Mouse (Mus musculus): ENCODE results near the gene Cox14. TPM values are rescaled to one million over a fixed set of nuclear protein-coding genes. Genes with fewer than 3 reads are reported as not detected.
A peak's percentile ranks its signal among the peaks of the same experiment; 100 is the strongest.

The Cox14 gene
- polyA plus RNA-seq, 1 experiment from 2014 or later, result 117 TPM

GRCm38 (mm10) chr15:99712666-99713559 is 12.5 kb upstream of the Cox14 start:
- WGBS (ENCODE audit: insufficient replicate concordance), result 74% methylated on average over 13 of the region's 13 CpGs
- no peak for ATAC-seq
- Histone ChIP-seq H3K27me3 (ENCODE audit: insufficient read depth, low read length) (no peaks in the 10 kb centered on the region), H3K4me2 (ENCODE audit: low read depth, low read length) (no peak overlapping the region), H3K9me3 (ENCODE audit: low read length) (no peaks in the 10 kb centered on the region), H3K4me1 (ENCODE audit: insufficient read depth) (peaks cover 41% of the 10 kb centered on the region), H3K9ac (replicated peaks) (0 out of 2 replicates have a peak overlapping the region, but pooled peaks have one; percentile 5), H3K4me3 (ENCODE audit: low read depth, low read length) (no peak overlapping the region), H3K27ac (ENCODE audit: low read depth) (no peak overlapping the region), H3K36me3 (replicated peaks; ENCODE audit: insufficient read depth, low read length) (peaks cover 32% of the 10 kb centered on the region)
- TF ChIP-seq CTCF (IDR thresholded peaks at IDR 0.05; ENCODE audit: low read depth) (no peak), EP300 (IDR thresholded peaks at IDR 0.05; ENCODE audit: low read depth) (no peak)
- no peak for DNase-seq

GRCm38 (mm10) chr15:99713569-99713968 is 11.8 kb upstream of the Cox14 start:
- Histone ChIP-seq H3K27ac (ENCODE audit: low read depth) (no peak overlapping the region), H3K9ac (replicated peaks) (no peak overlapping the region), H3K4me1 (ENCODE audit: insufficient read depth) (peaks cover 41% of the 10 kb centered on the region), H3K4me3 (ENCODE audit: low read depth, low read length) (no peak overlapping the region), H3K4me2 (ENCODE audit: low read depth, low read length) (no peak overlapping the region), H3K27me3 (ENCODE audit: insufficient read depth, low read length) (no peaks in the 10 kb centered on the region), H3K9me3 (ENCODE audit: low read length) (no peaks in the 10 kb centered on the region), H3K36me3 (replicated peaks; ENCODE audit: insufficient read depth, low read length) (peaks cover 29% of the 10 kb centered on the region)
- no peak for ATAC-seq
- 85% methylated on average over 3 of the region's 3 CpGs for WGBS (ENCODE audit: insufficient replicate concordance)
- no peak for DNase-seq
- no peak for TF ChIP-seq CTCF (IDR thresholded peaks at IDR 0.05; ENCODE audit: low read depth)
- no peak for TF ChIP-seq EP300 (IDR thresholded peaks at IDR 0.05; ENCODE audit: low read depth)

- Histone ChIP-seq H3K4me1 (ENCODE audit: insufficient read depth) (peaks cover 41% of the 10 kb centered on the region), H3K9ac (replicated peaks) (no peak overlapping the region), H3K4me2 (ENCODE audit: low read depth, low read length) (no peak overlapping the region), H3K27ac (ENCODE audit: low read depth) (peak overlapping the region; percentile 16; the same call in 1 of the 2 replicates), H3K27me3 (ENCODE audit: insufficient read depth, low read length) (no peaks in the 10 kb centered on the region), H3K36me3 (replicated peaks; ENCODE audit: insufficient read depth, low read length) (peaks cover 22% of the 10 kb centered on the region), H3K4me3 (ENCODE audit: low read depth, low read length) (no peak overlapping the region), H3K9me3 (ENCODE audit: low read length) (no peaks in the 10 kb centered on the region)
- TF ChIP-seq EP300 (IDR thresholded peaks at IDR 0.05; ENCODE audit: low read depth) (no peak), CTCF (IDR thresholded peaks at IDR 0.05; ENCODE audit: low read depth) (no peak)
- DNase-seq (no peak), ATAC-seq (no peak)
- 69% methylated on average over 4 of the region's 4 CpGs for WGBS (ENCODE audit: insufficient replicate concordance)
Measured at GRCm38 (mm10) chr15:99714206-99714605, 11.2 kb upstream of the Cox14 start.

DNA sequence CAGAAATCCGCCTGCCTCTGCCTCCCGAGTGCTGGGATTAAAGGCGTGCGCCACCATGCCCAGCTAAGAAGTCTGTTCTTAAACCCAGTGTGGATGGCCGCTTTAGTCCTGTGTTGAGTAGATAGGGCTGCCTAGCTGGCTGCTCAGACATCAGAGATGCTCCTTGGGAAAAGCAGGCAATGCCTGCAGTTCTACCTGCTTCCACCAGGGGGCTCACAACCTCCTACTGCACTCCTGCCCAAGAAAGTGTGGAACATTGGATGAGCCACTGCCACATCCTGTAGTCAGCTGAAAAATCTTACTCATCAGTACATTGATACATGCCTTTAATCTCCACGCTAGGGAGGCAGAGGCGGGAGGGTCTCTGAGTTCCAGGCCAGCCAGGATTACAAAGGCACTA is 10.6 kb upstream of the Cox14 start:
- Histone ChIP-seq H3K4me3 (ENCODE audit: low read depth, low read length) (no peak overlapping the region), H3K27me3 (ENCODE audit: insufficient read depth, low read length) (no peaks in the 10 kb centered on the region), H3K36me3 (replicated peaks; ENCODE audit: insufficient read depth, low read length) (peaks cover 16% of the 10 kb centered on the region), H3K9ac (replicated peaks) (0 out of 2 replicates have a peak overlapping the region, but pooled peaks have one; percentile 24), H3K4me1 (ENCODE audit: insufficient read depth) (peaks cover 41% of the 10 kb centered on the region), H3K27ac (ENCODE audit: low read depth) (peak overlapping the region; percentile 70), H3K9me3 (ENCODE audit: low read length) (no peaks in the 10 kb centered on the region), H3K4me2 (ENCODE audit: low read depth, low read length) (peak overlapping the region; percentile 29; the same call in 1 of the 2 replicates)
- DNase-seq (peak; percentile 77), ATAC-seq (peak; percentile 45)
- 42% methylated on average over 7 of the region's 7 CpGs for WGBS (ENCODE audit: insufficient replicate concordance)
- TF ChIP-seq EP300 (IDR thresholded peaks at IDR 0.05; ENCODE audit: low read depth) (no peak), CTCF (IDR thresholded peaks at IDR 0.05; ENCODE audit: low read depth) (peak; percentile 98)

DNA sequence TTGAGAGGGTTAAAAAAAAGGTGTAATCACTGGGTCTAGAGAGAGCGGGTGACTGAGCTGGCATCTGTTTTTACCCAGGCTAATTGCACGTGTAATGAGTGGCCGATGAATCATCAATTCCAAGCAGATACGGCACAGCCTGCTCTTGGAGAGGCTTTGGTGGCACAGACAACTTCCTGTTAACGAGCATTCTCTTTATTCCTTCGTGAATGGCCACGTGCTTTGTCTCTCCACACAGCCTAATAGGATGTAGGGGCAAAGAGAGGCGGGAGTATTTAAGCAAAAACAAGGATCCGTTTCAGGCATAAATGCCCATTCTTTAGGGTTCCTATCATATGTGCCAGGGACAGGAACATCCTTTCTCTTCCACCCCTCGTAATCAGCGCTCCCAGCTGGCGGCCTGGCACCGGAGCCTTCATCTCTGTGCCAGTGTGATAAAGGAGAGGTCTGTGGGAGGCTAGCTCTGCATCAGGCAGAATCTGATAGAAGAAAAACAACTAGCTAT is 10.0 kb upstream of the Cox14 start:
- no peaks in the 10 kb centered on the region for H3K9me3 ChIP-seq (ENCODE audit: low read length)
- no peak overlapping the region for H3K4me3 ChIP-seq (ENCODE audit: low read depth, low read length)
- 54% methylated on average over 13 of the region's 13 CpGs for WGBS (ENCODE audit: insufficient replicate concordance)
- H3K27ac ChIP-seq (ENCODE audit: low read depth), result peak overlapping the region; percentile 70
- peak overlapping the region; percentile 29 for H3K4me2 ChIP-seq (ENCODE audit: low read depth, low read length)
- peak; percentile 70 for ATAC-seq
- H3K27me3 ChIP-seq (ENCODE audit: insufficient read depth, low read length), result no peaks in the 10 kb centered on the region
- peak; percentile 67 for DNase-seq
- H3K9ac ChIP-seq (replicated peaks), result 0 out of 2 replicates have a peak overlapping the region, but pooled peaks have one; percentile 24
- TF ChIP-seq CTCF (IDR thresholded peaks at IDR 0.05; ENCODE audit: low read depth) (no peak), EP300 (IDR thresholded peaks at IDR 0.05; ENCODE audit: low read depth) (peak; percentile 95)
- peaks cover 39% of the 10 kb centered on the region for H3K4me1 ChIP-seq (ENCODE audit: insufficient read depth)
- peaks cover 15% of the 10 kb centered on the region for H3K36me3 ChIP-seq (replicated peaks; ENCODE audit: insufficient read depth, low read length)

DNA sequence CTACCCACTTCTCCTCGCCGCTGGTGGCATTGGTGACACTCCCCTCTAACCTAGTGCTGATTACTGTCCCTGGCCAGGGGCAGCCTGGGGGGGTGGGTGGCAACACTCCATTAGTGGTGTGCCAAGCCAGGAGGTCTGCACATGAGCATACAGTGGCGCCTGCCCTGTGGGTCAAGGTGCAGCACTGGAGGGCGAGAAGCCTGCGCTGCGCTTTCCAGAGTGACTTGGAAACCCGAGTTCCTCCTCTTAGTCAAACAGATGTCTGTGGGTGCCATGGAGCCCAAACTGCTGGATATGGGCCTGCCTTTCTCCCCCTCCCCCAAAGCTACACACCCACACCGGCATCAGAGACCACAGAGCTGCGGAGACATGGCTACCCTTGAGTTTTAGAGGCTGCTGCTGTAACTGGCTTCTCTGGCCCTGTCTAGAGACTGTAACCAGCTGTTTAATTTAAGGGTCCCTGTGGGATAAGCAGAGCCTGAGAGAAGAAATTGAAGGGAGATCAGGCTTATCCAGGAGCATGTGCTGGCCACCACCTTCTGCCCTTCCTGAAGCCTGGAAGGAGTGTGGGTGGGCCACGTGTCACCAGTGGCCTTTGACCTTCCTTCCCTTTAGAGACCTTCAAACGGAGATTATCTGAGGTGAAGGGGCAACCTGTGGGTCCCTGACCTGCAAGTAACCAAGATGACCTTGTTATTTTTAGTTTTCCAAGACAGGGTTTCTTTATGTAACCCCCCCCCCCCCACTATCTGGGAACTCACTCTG is 9.3 kb upstream of the Cox14 start:
- Histone ChIP-seq H3K27me3 (ENCODE audit: insufficient read depth, low read length) (no peaks in the 10 kb centered on the region), H3K4me3 (ENCODE audit: low read depth, low read length) (no peak overlapping the region), H3K36me3 (replicated peaks; ENCODE audit: insufficient read depth, low read length) (peaks cover 11% of the 10 kb centered on the region), H3K27ac (ENCODE audit: low read depth) (peak overlapping the region; percentile 70), H3K9ac (replicated peaks) (no peak overlapping the region), H3K4me1 (ENCODE audit: insufficient read depth) (peaks cover 36% of the 10 kb centered on the region), H3K4me2 (ENCODE audit: low read depth, low read length) (peak overlapping the region; percentile 29), H3K9me3 (ENCODE audit: low read length) (no peaks in the 10 kb centered on the region)
- ATAC-seq (peak; percentile 18), DNase-seq (no peak)
- WGBS (ENCODE audit: insufficient replicate concordance), result 50% methylated on average over 11 of the region's 11 CpGs
- no peak for TF ChIP-seq EP300 (IDR thresholded peaks at IDR 0.05; ENCODE audit: low read depth)
- TF ChIP-seq CTCF (IDR thresholded peaks at IDR 0.05; ENCODE audit: low read depth), result no peak

Measured in liver, postnatal 0 days (tissue).